Mouse (Mus musculus) kidney, adult 18-20 months (tissue): ENCODE results near the gene Itm2b.

Experiments used
- DNase-seq: peaks from one replicate; pipeline ENCODE4 v3.0.0; 2021

The Itm2b gene

GRCm38 (mm10) chr14:73394263-73395006 lies 9.3 kb upstream of the Itm2b start:
- DNase-seq, result no peak

DNA sequence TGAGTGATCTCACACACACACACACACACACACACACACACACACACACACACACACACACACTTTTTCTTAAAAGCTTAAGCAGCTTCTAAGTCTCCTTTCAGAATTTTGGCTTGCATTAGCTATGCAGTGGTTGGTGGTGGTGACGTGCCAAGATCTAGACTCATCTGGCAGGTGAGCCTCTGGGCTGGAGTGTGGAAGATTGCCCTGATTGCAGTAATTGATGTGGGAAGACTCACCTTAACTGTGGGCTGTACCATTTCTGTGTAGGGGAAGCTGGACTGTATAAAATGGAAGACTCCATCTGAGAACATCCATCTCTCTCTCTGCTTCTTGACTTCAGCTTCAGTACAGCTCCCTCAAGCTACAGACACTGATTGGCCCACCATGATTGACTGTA lies 6.4 kb upstream of the Itm2b start:
- no peak for DNase-seq

GRCm38 (mm10) chr14:73390196-73390595 lies 5.1 kb upstream of the Itm2b start:
- no peak for DNase-seq

- no peak for DNase-seq
Observed at GRCm38 (mm10) chr14:73389059-73389458, 4.0 kb upstream of the Itm2b start.

DNA sequence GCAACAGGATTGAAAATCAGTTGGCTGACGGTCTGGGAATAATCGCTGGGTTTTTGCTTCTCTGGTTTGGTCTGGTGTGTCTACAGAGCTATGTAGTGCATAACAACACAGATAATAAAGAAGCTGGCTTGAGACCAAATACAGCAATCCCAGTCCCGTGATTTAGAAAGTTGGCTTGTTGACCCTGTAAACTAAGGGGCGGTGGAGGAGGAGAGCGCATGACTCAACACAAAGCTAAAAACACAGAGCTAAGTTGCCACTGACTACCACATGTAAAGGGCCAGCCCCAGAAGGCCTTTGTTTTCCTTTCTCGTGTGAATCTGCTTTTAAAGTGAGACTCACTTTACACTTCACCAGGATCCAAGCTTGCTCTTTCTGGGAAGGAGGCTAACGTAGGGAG lies 3.5 kb upstream of the Itm2b start:
- peak; percentile 71 for DNase-seq

DNA sequence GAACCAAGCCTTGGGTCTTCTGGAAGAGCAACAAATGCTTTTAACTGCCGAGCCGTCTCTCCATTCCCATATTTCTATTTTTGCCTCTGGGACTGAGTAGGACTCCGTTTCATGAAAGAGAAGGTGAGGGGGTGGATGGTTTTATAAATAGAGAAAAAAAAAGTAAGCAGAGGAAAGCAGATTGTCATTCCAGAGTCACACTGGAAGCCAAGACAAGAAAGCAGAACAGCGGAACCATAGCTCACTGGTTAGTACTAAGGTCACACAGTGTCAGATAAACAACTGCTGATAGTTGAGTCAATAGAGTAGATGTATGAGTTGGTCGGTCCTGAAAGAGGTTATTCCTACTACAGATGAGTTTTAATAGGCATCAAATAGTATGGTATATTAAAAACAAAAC lies 1.4 kb upstream of the Itm2b start:
- no peak for DNase-seq

DNA sequence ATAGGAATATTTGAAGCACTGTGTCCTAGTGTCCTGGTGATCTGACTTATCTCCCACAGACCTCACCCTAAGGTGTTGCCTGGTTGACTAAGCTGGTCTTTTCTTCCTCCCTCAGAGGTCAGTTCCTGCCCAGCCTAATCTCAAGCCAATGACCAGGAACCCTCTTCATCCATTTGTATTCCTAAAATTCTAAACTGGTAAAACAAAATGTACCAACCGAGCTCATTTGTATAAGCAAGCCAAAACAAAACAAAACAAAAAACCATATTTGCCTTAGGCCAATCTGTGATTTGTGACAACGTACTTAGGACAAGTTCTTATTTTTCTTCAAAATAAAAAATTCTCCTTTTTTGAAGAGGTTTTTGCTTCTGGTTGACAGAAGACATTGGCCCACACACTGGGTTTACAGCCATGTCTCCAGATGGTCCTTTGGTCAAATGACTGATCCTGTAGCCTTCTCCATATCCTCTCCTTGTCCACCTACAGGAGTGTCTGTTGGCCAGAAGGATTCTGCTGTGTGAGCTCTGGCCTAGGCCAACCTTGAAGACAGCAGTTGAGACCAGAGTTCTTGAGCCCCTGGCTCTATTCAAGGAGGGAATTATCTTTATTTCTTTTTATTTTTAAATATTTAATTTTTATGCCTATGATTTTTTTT lies 758 bp upstream of the Itm2b start:
- DNase-seq, result no peak

GRCm38 (mm10) chr14:73384546-73384912 lies 560 bp downstream of the Itm2b start:
- no peak for DNase-seq

GRCm38 (mm10) chr14:73383746-73384145 lies 1.3 kb downstream of the Itm2b start:
- no peak for DNase-seq

DNA sequence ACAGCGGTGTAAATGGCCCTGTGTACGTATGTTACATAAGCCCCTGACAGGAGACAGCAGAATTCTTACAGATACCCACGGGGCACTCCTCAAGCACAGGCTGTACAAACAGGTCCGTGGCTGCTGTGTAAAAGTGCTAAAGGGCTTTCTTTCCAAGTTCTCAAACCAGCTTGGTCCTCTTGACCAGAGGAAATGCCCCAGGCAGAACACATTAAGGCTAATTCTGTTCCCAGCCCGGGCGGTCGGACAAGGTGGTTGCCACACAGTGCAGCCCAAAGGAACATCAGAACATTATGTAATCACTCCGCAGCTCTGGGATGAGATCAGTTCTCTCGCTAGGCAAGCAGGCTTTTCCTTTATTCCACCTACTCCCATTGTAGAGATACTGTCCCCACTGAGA lies 2.4 kb downstream of the Itm2b start:
- peak; percentile 76 for DNase-seq

GRCm38 (mm10) chr14:73381559-73381958 lies 3.5 kb downstream of the Itm2b start:
- no peak for DNase-seq

DNA sequence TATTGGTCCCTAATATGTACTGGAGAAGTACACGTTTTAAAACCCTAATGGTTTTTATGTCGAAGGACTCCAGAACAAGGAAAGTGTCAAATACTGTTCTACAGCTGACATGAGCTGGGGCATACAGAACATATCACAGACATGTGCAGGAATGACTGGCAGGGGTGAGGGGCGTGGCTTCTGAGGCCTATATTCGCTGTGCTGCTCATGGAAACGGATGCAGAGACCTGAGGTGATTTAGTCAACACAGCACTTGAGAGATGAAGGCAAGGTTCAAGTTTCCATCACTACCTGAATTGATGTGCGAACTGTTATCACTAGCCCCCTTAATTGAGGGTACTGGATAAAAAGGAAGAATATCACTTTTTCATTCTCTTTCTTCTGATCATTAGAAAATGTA lies 7.3 kb downstream of the Itm2b start:
- no peak for DNase-seq

- no peak for DNase-seq
Observed at GRCm38 (mm10) chr14:73376920-73377319, 8.2 kb downstream of the Itm2b start.

GRCm38 (mm10) chr14:73375903-73376302 lies 9.2 kb downstream of the Itm2b start:
- no peak for DNase-seq

GRCm38 (mm10) chr14:73375445-73375844 lies 9.6 kb downstream of the Itm2b start:
- DNase-seq, result no peak

GRCm38 (mm10) chr14:73374315-73374890 lies 10.7 kb downstream of the Itm2b start:
- peak; percentile 82 for DNase-seq

GRCm38 (mm10) chr14:73373606-73374005 lies 11.5 kb downstream of the Itm2b start:
- DNase-seq, result no peak

DNA sequence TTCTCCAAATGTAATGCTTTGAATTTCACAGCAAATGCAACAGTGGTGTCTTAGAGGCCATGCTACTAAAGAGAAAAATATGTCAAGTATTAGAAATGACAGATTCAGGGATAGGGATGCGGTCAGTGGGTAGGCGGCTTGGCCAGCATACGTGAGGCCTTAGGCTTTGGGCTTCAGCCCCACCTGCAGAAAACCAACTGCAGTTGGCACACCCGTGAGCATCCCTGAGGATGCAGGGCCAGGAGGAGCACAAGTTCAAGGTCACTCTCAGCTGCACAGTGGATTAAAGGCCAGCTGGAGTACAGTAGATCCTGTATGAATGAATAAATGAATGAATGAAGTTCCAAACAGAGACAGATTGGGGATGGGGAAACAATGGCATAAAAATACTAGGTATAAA lies 12.1 kb downstream of the Itm2b start:
- no peak for DNase-seq

GRCm38 (mm10) chr14:73371577-73371976 lies 13.5 kb downstream of the Itm2b start:
- DNase-seq, result no peak

DNA sequence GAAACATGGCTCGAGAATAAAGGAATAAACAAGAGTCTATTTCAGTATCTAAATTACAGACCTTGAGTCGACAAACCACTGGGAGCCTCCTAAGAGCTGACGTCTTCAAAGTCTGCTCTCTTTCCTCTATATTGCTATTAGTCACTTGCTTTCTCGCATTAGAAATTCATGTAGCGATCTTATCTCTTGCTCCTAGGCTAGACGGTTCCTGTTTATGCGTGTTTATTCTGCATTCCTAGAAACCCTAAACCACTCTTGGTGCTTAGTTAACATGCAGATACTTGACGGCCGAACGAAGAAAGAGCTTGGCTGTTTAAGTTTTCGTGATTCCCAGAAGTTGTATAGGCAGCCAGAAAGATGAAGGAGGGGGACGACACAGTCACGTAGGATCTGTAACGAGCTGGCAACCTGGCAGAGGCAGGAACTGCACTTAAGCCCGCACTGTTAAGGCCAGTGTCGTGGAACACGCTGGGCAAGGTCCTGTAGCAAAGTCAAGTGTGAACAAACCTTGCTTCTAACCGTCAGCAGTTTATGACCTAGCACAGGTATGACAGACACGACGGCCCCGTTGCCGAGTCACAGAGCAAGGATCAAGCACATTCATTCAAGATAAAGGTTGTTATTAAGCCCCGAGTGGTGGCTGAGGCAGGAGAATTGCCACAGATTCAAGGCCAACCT lies 14.3 kb downstream of the Itm2b start:
- peak; percentile 50 for DNase-seq

DNA sequence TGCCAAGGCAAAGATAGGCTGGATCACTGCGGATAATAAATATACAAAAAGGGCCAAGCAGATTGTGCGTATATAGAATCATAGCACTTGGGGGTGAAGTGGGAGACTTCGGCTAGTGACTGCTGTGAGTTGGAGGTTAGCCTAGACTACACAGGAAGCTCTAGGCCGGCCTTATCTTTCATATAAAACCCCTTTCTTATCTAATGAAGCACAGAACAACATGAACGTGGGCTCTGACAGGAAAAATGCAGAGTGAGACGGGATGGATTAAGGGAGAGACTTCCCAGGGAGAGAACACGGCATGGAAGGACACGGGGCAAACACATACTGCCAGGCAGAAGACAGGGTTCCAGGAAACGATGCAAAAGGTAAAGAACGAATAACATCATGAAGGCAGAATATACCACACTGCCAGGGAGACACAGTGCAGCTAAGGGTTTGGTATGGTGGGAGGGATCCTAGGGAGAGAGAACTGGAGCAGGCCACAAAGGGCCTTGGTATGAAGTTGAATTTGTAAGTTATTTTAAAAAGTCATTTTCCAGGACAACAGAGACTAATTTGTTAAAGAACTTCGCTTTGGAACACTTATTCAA lies 14.9 kb downstream of the Itm2b start:
- DNase-seq, result no peak

- no peak for DNase-seq
Observed at GRCm38 (mm10) chr14:73369634-73370033, 15.5 kb downstream of the Itm2b start.

- DNase-seq, result no peak
Observed at GRCm38 (mm10) chr14:73368966-73369365, 16.1 kb downstream of the Itm2b start.
